Mouse (Mus musculus) liver, adult 2 months (tissue): ENCODE data around the gene Wdr90. TPM values are rescaled to one million over a fixed set of nuclear protein-coding genes. Genes with fewer than 3 reads are reported as not detected.

ENCODE experiments used
- DNase-seq: peaks from one replicate; pipeline ENCODE4 v3.0.0-alpha.2; 2011; ENCODE audit warnings: low read depth, low spot score; ENCODE audit errors: extremely low read depth
- H3K27ac ChIP-seq: fragments of 200-500 bp; replicated peaks from 2 replicates; pipeline ENCODE4 v1.5.1; 2012; ENCODE audit warnings: low read depth, mild to moderate bottlenecking, control low read depth, inconsistent platforms, low read length; ENCODE audit not compliant: insufficient read depth
- H3K27me3 ChIP-seq: fragments of 200-500 bp; 2 replicates; pipeline ENCODE4 v1.6.1; 2012; ENCODE audit warnings: mild to moderate bottlenecking, moderate library complexity, low read length, inconsistent platforms; ENCODE audit not compliant: control insufficient read depth, insufficient read depth
- H3K36me3 ChIP-seq: fragments of 200-500 bp; 2 replicates; pipeline ENCODE4 v1.6.1; 2012; ENCODE audit warnings: low read length, inconsistent platforms; ENCODE audit not compliant: control insufficient read depth, insufficient read depth
- H3K4me1 ChIP-seq: fragments of 200-500 bp; 2 replicates; pipeline ENCODE4 v1.6.1; 2011; ENCODE audit warnings: low read length; ENCODE audit not compliant: control insufficient read depth, insufficient read depth
- H3K4me3 ChIP-seq: fragments of 200-500 bp; 2 replicates; pipeline ENCODE4 v1.5.1; 2011; ENCODE audit warnings: low read depth, mild to moderate bottlenecking, control low read depth, low read length, moderate library complexity; ENCODE audit not compliant: insufficient read depth
- H3K79me2 ChIP-seq: fragments of 200-500 bp; 2 replicates; pipeline ENCODE4 v1.6.1; 2012; ENCODE audit warnings: inconsistent platforms, mild to moderate bottlenecking, low read length, moderate library complexity; ENCODE audit not compliant: control insufficient read depth, insufficient read depth
- H3K9ac ChIP-seq: fragments of 200-500 bp; 2 replicates; pipeline ENCODE4 v1.6.1; 2012; ENCODE audit warnings: low read depth, mild to moderate bottlenecking, control low read depth, inconsistent platforms, low read length
- CTCF ChIP-seq: fragments of 200-500 bp; IDR thresholded peaks from 2 replicates; pipeline ENCODE4 v1.5.1; 2011; ENCODE audit warnings: low read depth, low read length, control low read depth
- POLR2A ChIP-seq: fragments of 200-500 bp; IDR thresholded peaks from 2 replicates; pipeline ENCODE4 v1.6.1; 2011; ENCODE audit warnings: low read length, control low read depth; ENCODE audit not compliant: insufficient read depth; ENCODE audit errors: extremely low read depth
- WGBS: fragments of 180-500 bp; shearing (Covaris S2); methylation state at CpG from one replicate; pipeline ENCODE4 v1.1.7; 2018; 5-methylcytosine and 5-hydroxymethylcytosine counted together
- polyA plus RNA-seq: library from polyadenylated mRNA; depleted of rRNA; stranded (reverse); fragments of >200 nt; gene quantifications from 2 replicates; pipeline ENCODE4 v1.2.3, GENCODE M21; 2012
- total RNA-seq: library from RNA; depleted of rRNA; stranded (reverse); fragments of >200 nt; gene quantifications from 2 replicates; pipeline ENCODE4 v1.2.3, GENCODE M21; 2014

Wdr90 gene
- total and polyA plus RNA-seq, 2 experiments: 2.7 to 14.1 TPM

DNA sequence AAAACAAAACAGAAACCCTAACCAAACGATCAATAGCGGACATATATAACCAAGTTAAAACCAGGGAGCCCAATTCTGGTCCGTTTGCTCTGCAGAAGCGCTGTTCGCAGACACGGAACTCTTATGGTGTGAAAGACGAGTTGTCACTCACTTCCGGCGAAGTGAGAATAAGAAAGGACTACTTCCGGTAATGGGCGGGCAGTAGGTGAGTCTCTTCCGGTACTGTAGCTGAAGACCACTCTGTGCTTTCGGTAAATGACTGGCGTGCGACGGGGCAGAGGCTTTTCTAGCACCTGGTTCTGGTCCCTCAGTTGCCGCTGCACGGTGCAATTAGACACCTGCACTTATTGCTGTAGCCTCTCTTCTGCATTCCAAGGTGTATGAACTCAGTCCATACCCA, 37.8 kb downstream of the Wdr90 start, which contains the start of gene Wdr24:
Gene Wdr24 (plus strand): TSS at position 176 of the 400 bp plus-strand sequence.
- Histone ChIP-seq H3K27me3 (peaks cover 9% of the 10 kb centered on the region), H3K4me1 (peaks cover 10% of the 10 kb centered on the region), H3K27ac (no peak within 1 kb of the TSS), H3K4me3 (peak within 1 kb of the TSS; percentile 58), H3K79me2 (peaks cover 11% of the 10 kb centered on the region), H3K36me3 (no peaks in the 10 kb centered on the region), H3K9ac (peak within 1 kb of the TSS; percentile 64)
- peak; percentile 82 for DNase-seq
- TF ChIP-seq POLR2A: no peak
- no peak for TF ChIP-seq CTCF
- under 1% methylated on average over 18 of the region's 18 CpGs for WGBS

DNA sequence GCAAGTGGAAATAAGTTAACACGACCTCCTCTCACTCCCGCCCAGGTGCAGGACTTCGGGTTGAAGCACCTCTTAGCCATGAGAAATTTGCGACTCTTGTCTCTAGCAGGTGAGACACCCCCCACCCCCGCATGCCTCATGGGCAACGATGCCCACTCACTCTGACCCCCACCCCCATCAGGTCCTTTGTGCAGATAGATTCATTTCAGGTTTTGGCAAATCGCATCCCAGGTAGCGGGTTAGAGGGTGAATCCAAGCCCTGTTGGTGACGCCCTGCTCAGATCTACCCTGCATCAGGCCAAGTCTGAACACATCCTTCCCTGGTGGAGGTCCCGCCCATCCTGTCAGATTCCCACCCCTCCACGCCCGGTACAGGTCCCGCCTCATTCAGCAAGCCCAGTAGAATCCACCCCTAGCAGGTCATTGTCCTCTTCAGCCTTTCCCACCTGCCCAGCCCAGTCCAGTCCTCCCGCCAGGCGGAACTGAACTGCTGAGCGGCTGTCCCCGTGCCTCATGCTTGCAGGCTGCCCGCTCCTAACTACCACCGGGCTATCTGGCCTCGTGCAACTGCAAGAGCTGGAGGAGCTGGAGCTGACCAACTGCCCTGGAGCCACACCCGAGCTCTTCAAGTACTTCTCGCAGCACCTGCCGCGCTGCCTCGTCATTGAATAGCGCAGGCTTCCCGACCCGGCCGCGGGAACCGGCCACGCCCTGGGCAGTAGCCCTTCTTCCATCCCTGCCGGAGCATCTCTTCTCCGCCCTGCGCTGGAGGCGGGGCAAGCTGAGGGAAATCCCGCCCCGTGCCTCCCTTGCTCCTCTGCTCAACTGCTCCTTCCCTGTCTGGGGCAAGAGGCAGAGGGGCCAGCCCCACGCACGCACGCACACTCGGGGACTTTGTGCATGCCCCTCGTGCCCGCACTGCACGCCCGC, 42.2 kb downstream of the Wdr90 start:
- Histone ChIP-seq H3K36me3 (no peaks in the 10 kb centered on the region), H3K9ac (no peak overlapping the region), H3K4me3 (no peak overlapping the region), H3K27ac (no peak overlapping the region), H3K4me1 (peaks cover 2% of the 10 kb centered on the region), H3K79me2 (peaks cover 5% of the 10 kb centered on the region), H3K27me3 (peaks cover 12% of the 10 kb centered on the region)
- peak; percentile 38 for DNase-seq
- TF ChIP-seq POLR2A (no peak), CTCF (no peak)
- WGBS: 8% methylated on average over 46 of the region's 46 CpGs

DNA sequence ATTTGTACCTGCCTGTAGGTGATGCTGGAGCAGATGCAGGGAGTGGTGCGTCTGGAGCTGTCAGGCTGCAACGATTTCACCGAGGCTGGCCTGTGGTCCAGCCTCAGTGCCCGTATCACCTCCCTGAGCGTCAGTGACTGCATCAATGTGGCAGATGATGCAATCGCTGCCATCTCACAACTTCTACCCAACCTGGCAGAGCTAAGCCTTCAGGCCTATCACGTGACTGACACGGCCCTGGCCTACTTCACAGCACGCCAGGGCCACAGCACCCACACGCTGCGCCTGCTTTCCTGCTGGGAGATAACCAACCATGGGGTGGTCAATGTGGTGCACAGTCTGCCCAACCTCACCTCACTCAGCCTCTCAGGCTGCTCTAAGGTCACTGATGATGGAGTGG, 43.6 kb downstream of the Wdr90 start:
- Histone ChIP-seq H3K4me1 (no peaks in the 10 kb centered on the region), H3K27ac (no peak overlapping the region), H3K4me3 (no peak overlapping the region), H3K79me2 (no peaks in the 10 kb centered on the region), H3K27me3 (peaks cover 12% of the 10 kb centered on the region), H3K9ac (no peak overlapping the region), H3K36me3 (no peaks in the 10 kb centered on the region)
- DNase-seq: no peak
- 77% methylated on average over 11 of the region's 11 CpGs for WGBS
- TF ChIP-seq POLR2A (no peak), CTCF (no peak)

DNA sequence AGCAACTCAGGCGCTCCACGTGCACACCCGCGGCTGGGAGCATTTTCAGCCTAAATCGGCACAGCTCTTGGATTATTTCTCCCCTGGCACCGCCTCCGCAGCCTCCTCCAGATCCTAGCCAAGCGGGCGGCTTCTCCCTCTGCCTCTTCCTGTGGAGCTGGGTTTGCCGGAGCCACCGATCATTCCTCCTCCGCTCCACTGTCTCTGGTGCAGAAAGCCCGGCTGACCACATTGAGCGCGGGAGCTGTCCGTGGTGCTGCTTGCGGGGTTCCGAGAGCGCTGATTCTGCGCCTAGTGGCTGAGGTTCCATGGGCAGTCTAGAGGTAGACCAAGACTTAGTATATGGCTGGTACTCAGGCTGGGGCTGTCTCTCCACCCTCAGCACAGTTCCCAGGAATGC, 47.8 kb downstream of the Wdr90 start:
- no peaks in the 10 kb centered on the region for H3K36me3 ChIP-seq
- peaks cover 14% of the 10 kb centered on the region for H3K27me3 ChIP-seq
- H3K79me2 ChIP-seq: no peaks in the 10 kb centered on the region
- H3K4me3 ChIP-seq: no peak overlapping the region
- no peak overlapping the region for H3K27ac ChIP-seq
- WGBS: 4% methylated on average over 20 of the region's 20 CpGs
- DNase-seq: no peak
- H3K4me1 ChIP-seq: peaks cover 3% of the 10 kb centered on the region; the same call in 1 of the 2 replicates
- no peak overlapping the region for H3K9ac ChIP-seq
- TF ChIP-seq POLR2A: no peak
- peak; percentile 77 for TF ChIP-seq CTCF

DNA sequence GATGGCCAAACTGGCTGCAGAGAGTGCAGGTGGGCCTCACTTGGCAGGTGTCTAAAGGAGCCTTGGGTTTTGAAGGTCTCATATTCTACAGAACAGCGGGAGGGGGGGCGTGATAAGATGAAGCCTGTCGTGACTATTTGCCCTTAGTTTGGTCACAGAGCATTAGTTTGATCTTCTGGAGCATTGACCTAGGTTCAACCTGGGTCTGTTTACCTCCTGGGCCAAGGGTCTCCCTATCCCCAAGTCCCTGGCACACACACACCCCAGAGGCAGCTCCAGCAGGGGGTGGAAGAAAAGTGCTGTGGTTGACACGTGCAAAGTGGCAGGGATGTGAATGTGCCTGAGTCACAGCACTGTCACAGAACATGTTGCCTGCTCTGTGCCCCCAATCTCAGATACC, 50.4 kb downstream of the Wdr90 start:
- WGBS: 49% methylated on average over 4 of the region's 4 CpGs
- Histone ChIP-seq H3K27me3 (peaks cover 13% of the 10 kb centered on the region), H3K4me1 (peaks cover 3% of the 10 kb centered on the region; the same call in 1 of the 2 replicates), H3K36me3 (no peaks in the 10 kb centered on the region), H3K9ac (no peak overlapping the region), H3K4me3 (no peak overlapping the region), H3K27ac (no peak overlapping the region), H3K79me2 (no peaks in the 10 kb centered on the region)
- TF ChIP-seq POLR2A: no peak
- TF ChIP-seq CTCF: no peak
- DNase-seq: no peak

DNA sequence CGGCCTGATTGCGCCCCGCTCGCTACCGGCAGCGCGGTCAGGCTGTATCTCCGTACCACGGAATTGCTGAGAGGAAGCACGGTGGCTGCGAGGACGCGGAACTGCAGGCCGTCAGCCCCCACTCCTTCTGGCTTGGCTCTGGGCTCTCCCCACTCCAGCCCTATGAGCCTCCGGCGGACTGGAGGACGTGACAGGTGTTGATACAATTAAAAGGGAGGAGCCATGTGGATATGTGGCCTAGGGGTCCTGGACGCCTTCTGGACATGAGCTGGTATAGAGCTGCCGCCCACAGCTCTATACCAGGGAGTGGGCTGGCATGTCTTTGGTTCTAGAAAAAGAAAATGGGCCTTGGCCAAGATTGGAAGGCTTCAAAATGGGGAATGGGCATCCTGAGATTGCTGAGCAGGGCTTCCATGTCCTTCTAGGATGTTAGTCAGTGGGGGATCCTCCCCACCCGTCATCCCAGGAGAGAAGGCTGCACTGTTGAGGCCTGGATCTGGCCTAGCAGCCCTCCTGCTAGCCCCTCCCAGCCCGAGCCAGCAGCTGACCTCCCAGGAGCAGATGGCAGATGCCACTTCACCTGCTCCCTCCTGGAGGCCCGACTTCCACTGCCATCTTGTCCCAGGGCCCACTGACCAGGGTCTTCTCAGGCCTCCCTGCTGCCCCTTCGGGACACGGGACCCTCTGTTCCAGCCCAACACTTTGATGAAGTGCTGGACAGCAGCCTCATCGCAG, 51.5 kb downstream of the Wdr90 start:
- no peak for TF ChIP-seq CTCF
- no peak for TF ChIP-seq POLR2A
- Histone ChIP-seq H3K4me1 (peaks cover 3% of the 10 kb centered on the region; the same call in 1 of the 2 replicates), H3K4me3 (peak overlapping the region; percentile 52; the same call in 1 of the 2 replicates), H3K27me3 (peaks cover 13% of the 10 kb centered on the region), H3K79me2 (no peaks in the 10 kb centered on the region), H3K27ac (no peak overlapping the region), H3K36me3 (no peaks in the 10 kb centered on the region), H3K9ac (peak overlapping the region; percentile 45)
- WGBS: 27% methylated on average over 24 of the region's 25 CpGs
- no peak for DNase-seq
